Mouse (Mus musculus) adrenal gland, postnatal 14 days (tissue): ENCODE data around the gene Fance. TPM values are rescaled to one million over a fixed set of nuclear protein-coding genes. Genes with fewer than 3 reads are reported as not detected.
A peak's percentile ranks its signal among the peaks of the same experiment; 100 is the strongest.

Experiments
- DNase-seq: peaks from one replicate; pipeline ENCODE4 v3.0.0; 2021; ENCODE audit warnings: mixed read lengths
- long read RNA-seq, 2 experiments: library from polyadenylated mRNA; stranded (forward); transcript quantifications; one replicate each; pipeline ENCODE4 v2.0.0; 2021
- total RNA-seq: library from RNA; stranded (reverse); gene quantifications from 2 replicates; pipeline ENCODE4 v1.2.3, GENCODE M21; 2021

Fance gene
- 20.5 and 29.6 TPM in 2 replicates for total RNA-seq
- long read RNA-seq, experiment 1, transcript Fance-201 (10 exons, 1,942 nt): minor isoform, 5 of 50 reads
- long read RNA-seq, experiment 1, transcript Fance-203 (10 exons, 2,025 nt): major isoform, 18 of 50 reads
- long read RNA-seq, experiment 1, partial matches to known transcripts: 2 of 50 reads
- long read RNA-seq, experiment 1, other reads (novel, unspliced or antisense): 23 of 50 reads
- long read RNA-seq, experiment 2, transcript Fance-203 (10 exons, 2,025 nt): major isoform, 13 of 33 reads
- long read RNA-seq, experiment 2, partial matches to known transcripts: 0 of 33 reads
- long read RNA-seq, experiment 2, other reads (novel, unspliced or antisense): 12 of 33 reads

DNA sequence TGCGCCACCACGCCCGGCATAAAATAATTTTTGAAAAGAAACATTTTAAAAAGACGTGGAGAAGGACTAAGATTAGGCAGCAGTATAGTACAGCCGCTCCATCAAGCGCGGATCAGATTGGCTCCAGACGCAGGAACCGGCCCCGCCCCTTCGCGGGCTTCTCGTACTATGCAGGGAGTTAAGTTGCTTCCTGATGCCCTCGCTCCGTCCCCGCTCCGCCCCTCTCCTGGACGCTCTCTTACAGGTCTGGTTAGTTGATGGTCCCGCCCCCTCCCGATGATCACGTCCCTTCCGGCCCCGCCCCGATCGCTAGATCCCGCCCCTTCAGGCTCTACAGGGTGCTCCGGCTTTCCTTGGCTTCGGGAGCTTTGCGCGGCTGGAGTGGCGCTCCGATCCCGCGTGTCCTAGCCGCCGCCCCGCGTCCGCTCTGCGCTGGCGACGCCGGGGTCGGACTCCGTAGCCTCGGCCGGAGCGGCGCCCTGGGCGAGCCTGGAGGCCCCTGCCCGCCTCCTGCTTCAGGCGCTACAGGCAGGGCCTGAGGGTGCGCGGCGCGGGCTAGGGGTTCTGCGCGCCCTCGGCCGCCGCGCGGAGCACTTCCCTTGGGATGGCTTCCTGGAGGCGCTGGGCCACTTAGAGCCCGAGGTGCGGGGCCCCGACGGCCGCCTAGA is at the start of gene Fance:
TSS of gene Fance (plus strand) at position 308 of the 668 bp plus-strand sequence.
- DNase-seq: peak; percentile 98

DNA sequence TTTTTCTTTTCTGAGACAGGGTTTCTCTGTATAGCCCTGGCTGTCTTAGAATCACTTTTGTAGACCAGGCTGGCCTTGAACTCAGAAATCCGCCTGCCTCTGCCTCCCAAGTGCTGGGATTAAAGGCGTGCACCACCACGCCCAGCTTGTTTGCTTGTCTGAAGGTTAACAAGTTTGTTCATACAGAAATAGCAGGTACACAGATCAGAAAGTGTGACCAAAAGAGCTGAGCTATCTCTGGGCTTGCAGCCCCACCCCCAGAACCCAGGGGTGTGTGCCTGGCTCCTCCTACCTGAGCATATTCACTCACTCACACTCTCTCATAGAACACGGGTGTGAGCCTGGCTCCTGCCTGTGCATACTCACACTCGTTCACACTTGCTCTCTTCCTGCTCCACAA is 46.1 kb upstream of the Fance start:
- no peak for DNase-seq

- no peak for DNase-seq
These were observed 43.2 kb upstream of the Fance start for GRCm38 (mm10) chr17:28270165-28270564.

DNA sequence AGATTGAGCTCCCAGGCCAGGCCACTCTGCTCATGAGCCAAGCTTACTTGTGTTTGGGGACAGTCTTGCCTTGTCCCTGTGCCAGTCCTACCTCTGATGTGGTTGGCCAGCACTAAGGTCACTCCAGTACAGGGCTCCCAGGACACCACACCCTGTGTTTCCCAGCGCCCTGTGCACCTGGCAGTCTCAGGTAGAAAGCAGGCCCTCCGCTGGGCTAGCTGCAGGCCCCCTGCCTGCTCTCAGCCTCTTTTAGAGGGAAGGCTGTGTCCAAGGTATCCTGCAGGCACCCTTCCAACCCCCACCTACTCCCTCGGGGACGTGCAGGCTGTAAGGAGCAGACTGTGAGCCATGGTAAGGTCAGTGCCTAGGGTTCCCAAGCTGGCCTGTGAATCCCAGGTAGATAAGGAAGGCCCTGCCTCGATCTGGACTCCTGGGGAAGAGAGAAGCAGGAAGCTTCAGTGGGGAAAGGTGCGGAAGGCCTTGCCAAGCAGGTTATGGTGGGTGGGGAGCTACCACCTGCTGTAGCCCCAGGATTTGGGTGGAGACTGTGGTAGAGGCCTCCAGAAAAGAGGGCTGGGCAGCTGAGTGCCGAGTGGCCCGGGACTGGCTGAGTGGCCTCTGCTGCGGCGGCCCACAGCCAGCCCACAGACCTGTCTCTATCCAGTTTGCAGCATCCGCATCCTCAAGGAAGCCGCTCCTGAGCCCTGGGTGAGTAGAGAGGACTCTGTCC is 41.6 kb upstream of the Fance start:
- peak; percentile 34 for DNase-seq

GRCm38 (mm10) chr17:28272281-28272680 is 41.0 kb upstream of the Fance start:
- peak; percentile 73 for DNase-seq

DNA sequence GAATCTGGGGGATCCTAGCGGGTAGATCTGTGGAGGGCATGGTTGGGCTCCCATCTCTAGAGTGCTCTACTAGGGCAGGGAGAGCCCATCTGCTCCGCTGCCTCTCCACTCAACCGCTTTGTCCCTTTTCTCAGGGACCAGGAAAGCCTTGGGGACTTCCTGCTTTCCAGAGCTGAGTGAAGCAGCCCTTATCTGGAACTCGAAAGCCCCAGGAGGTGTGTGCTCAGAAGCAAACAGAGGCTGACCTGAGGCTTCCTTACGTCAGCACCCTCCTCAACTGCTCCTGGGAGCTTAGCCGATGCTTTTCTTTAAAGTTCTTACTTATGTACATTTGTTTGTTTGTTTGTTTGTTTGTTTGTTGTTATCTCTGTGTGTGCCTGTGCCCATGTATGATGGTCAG is 40.5 kb upstream of the Fance start:
- no peak for DNase-seq

GRCm38 (mm10) chr17:28274739-28275138 is 38.6 kb upstream of the Fance start:
- peak; percentile 69 for DNase-seq

DNA sequence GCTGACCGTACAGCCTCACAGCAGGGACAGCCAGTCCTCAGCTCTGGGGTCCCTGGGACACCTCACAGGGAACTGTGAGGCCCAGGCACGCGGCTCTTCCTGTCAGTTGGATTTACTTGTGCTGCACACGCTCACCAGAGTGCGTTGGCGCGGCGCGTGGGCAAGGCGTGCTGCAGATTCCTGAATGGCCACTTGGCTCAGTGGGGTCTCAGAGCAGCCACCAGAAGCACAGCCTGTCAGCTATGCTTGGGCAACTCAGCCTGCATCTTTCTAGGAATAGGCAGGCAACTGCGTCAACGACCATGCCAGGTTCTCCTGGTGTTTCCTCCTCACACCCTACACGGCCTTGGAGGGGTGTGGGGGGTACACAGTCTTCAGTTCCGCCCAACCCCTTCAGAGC is 36.1 kb upstream of the Fance start:
- no peak for DNase-seq

DNA sequence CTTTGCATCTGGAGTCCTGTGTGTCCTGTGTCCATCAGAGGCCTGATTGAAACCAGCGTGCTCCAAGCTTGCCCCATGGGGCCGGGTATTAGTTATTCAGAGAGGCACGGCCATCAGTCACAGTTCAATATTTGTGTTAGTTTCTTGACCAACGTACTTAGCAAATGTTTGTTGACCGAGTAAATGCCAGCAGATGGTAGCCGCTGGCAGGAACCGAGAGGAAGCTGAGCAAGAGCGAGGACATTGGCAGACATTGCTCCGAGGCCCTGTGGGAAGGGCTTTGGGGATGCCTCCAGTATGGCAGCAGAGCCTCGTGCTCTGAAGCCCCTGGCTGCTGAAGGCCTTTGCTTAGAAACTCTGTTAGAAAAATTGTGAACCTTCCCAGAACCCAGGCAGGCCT is 35.6 kb upstream of the Fance start:
- no peak for DNase-seq

DNA sequence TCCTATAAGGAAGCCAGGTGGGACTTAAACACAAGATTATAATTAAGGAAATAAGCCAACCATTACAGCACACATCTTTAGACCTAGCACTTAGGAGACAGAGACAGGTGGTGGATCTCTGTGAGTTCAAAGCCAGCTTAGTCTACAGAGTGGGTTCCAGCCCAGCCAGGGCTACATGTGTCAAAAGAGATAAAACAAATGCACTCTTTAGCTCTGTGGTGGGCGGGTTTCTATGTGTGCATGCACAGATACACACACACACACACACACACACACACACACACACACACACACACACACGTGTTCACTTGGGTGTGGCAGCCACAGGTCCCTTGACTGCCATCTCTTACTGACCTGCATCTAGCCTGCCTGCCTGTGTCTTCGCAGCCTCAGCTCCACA is 35.2 kb upstream of the Fance start:
- DNase-seq: no peak

DNA sequence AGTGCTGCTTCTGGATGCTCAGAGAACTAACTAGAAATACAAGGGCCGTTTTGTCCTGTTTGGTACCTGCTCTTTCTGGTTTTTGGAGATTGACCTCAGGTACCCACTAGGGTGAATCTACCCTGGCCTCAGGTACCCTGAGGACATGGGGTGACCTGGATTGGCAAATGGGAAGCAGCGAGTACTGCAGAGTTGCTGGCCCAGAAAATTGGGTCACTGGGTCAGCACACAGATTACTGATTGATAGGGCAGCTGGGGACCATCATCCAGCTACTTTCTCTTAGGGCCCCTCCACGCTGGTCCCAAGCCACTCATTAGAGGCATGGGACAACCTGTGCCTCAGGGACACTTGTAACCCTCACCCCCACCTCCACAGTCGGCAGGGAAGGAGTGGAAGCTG is 34.1 kb upstream of the Fance start:
- peak; percentile 19 for DNase-seq

GRCm38 (mm10) chr17:28279780-28280422 is 33.4 kb upstream of the Fance start:
- DNase-seq: peak; percentile 94

DNA sequence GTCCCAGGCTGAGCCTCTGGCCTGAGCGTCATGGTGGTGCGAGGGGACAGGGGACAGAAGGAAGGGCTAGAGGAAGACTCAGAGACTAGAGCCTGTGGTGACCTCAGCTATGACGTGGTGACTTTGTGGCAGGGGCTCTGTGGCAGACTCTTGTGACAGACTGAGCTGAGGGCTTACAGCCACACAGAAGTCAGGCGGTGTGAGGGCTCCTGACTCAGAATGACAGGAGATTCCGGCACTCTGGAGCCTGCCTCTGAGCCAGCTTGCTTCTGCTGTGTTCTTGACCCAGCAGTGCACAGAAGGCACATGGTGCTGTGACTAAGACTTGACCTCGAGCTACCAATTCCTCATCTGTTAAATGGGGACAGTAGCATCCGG is 32.9 kb upstream of the Fance start:
- peak; percentile 79 for DNase-seq

GRCm38 (mm10) chr17:28280831-28281377 is 32.4 kb upstream of the Fance start:
- peak; percentile 8 for DNase-seq

GRCm38 (mm10) chr17:28281866-28282441 is 31.4 kb upstream of the Fance start:
- no peak for DNase-seq

- no peak for DNase-seq
These were observed 30.1 kb upstream of the Fance start for GRCm38 (mm10) chr17:28283199-28283598.

GRCm38 (mm10) chr17:28286133-28286532 is 27.2 kb upstream of the Fance start:
- no peak for DNase-seq

DNA sequence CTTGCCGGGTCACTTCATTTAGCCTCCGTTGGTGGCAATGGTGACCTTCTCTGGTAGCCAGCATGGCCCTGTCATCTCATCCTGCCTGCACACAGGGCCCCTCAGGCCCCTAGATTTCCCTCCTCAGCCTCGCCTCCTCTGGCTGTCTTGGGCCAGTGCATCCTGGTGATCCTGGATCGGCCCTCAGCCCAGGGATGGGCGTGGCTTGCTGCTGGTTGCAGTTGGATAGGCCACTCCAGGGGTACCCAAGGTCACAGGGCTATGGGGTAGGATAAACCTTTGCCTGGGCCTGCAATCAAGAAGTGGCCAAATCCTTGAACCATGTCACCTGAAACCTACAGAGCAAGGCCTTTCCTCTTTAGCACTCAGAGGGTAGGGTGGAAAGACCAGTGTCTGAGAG is 26.4 kb upstream of the Fance start:
- DNase-seq: no peak

GRCm38 (mm10) chr17:28287578-28287977 is 25.7 kb upstream of the Fance start:
- DNase-seq: peak; percentile 47

GRCm38 (mm10) chr17:28287980-28288379 is 25.3 kb upstream of the Fance start:
- no peak for DNase-seq

GRCm38 (mm10) chr17:28290262-28290661 is 23.1 kb upstream of the Fance start:
- DNase-seq: peak; percentile 92

GRCm38 (mm10) chr17:28290671-28291070 is 22.6 kb upstream of the Fance start:
- peak; percentile 39 for DNase-seq
